Mouse (Mus musculus): Measurements from ENCODE around the gene Sirpb1a. TPM values are rescaled to one million over a fixed set of nuclear protein-coding genes. Genes with fewer than 3 reads are reported as not detected.
"Not testable (repeated sequence)": the region's sequence is repeated elsewhere in the genome, so short reads cannot be mapped to it uniquely, and the experiment has no call there.

The Sirpb1a gene
- total RNA-seq (2012; rRNA removed) (not detected in 2 replicates), total RNA-seq (2014; rRNA removed) (not detected in 2 replicates), polyA plus RNA-seq (2012; ENCODE audit: insufficient read length, low read depth) (not detected in 2 replicates)

- in situ Hi-C loops (cut with MboI; ENCODE audit: low pct_ligation_motif_present, low pct_unique_long_range_greater_than_20kb, low sequenced_read_pairs), result not testable (repeated sequence)
These were observed at the start of gene Sirpb1a for GRCm38 (mm10) chr3:15426447-15426846. Sirpb1a (minus strand) TSS chr3:15426520.

GRCm38 (mm10) chr3:15474831-15475230 lies 48.5 kb upstream of the Sirpb1a start:
- H3K27me3 ChIP-seq (replicated peaks); in situ Hi-C loops (cut with MboI; ENCODE audit: low pct_ligation_motif_present, low pct_unique_long_range_greater_than_20kb, low sequenced_read_pairs); dilution Hi-C loops (cut with MboI; ENCODE audit: extremely low pct_ligation_motif_present, extremely low pct_unique_long_range_greater_than_20kb, low sequenced_read_pairs); H3K4me2 ChIP-seq (ENCODE audit: insufficient read depth, low read depth, poor library complexity, severe bottlenecking); DNase-seq (ENCODE audit: extremely low read depth); H3K4me1 ChIP-seq (ENCODE audit: control insufficient read depth in 1 of 2, insufficient read depth in 2 of 2); H3K4me3 ChIP-seq (replicated peaks in 1 of 3; ENCODE audit: low read depth in 2 of 3, low read length in 2 of 3, poor library complexity in 1 of 3); H3K9me3 ChIP-seq (replicated peaks; ENCODE audit: low read length); H3K36me3 ChIP-seq (replicated peaks in 1 of 2; ENCODE audit: control insufficient read depth in 1 of 2, insufficient read depth in 1 of 2, low read length in 1 of 2); H3K79me2 ChIP-seq (replicated peaks; ENCODE audit: control insufficient read depth, extremely low read depth, insufficient read depth, poor library complexity, severe bottlenecking); H3K27ac ChIP-seq (ENCODE audit: insufficient read depth, low read depth); H3K9ac ChIP-seq (ENCODE audit: insufficient read depth, low read depth): not testable (repeated sequence)

More at GRCm38 (mm10) chr3:15426447-15426846, at the start of gene Sirpb1a:
- H3K9ac ChIP-seq (ENCODE audit: insufficient read depth, low read depth); DNase-seq (ENCODE audit: extremely low read depth); dilution Hi-C loops (cut with MboI; ENCODE audit: extremely low pct_ligation_motif_present, extremely low pct_unique_long_range_greater_than_20kb, low sequenced_read_pairs); H3K36me3 ChIP-seq (replicated peaks in 1 of 2; ENCODE audit: control insufficient read depth in 1 of 2, insufficient read depth in 1 of 2, low read length in 1 of 2); H3K4me2 ChIP-seq (ENCODE audit: insufficient read depth, low read depth, poor library complexity, severe bottlenecking); H3K4me1 ChIP-seq (ENCODE audit: control insufficient read depth in 1 of 2, insufficient read depth in 2 of 2); H3K27ac ChIP-seq (ENCODE audit: insufficient read depth, low read depth); H3K4me3 ChIP-seq (replicated peaks in 1 of 3; ENCODE audit: low read depth in 2 of 3, low read length in 2 of 3, poor library complexity in 1 of 3); H3K79me2 ChIP-seq (replicated peaks; ENCODE audit: control insufficient read depth, extremely low read depth, insufficient read depth, poor library complexity, severe bottlenecking); H3K27me3 ChIP-seq (replicated peaks); H3K9me3 ChIP-seq (replicated peaks; ENCODE audit: low read length): not testable (repeated sequence)

- H3K27ac ChIP-seq (ENCODE audit: insufficient read depth, low read depth); H3K9ac ChIP-seq (ENCODE audit: insufficient read depth, low read depth); DNase-seq (ENCODE audit: extremely low read depth); H3K27me3 ChIP-seq (replicated peaks); H3K4me1 ChIP-seq (ENCODE audit: control insufficient read depth in 1 of 2, insufficient read depth in 2 of 2); H3K79me2 ChIP-seq (replicated peaks; ENCODE audit: control insufficient read depth, extremely low read depth, insufficient read depth, poor library complexity, severe bottlenecking); in situ Hi-C loops (cut with MboI; ENCODE audit: low pct_ligation_motif_present, low pct_unique_long_range_greater_than_20kb, low sequenced_read_pairs); H3K4me3 ChIP-seq (replicated peaks in 1 of 3; ENCODE audit: low read depth in 2 of 3, low read length in 2 of 3, poor library complexity in 1 of 3); H3K36me3 ChIP-seq (replicated peaks in 1 of 2; ENCODE audit: control insufficient read depth in 1 of 2, insufficient read depth in 1 of 2, low read length in 1 of 2); dilution Hi-C loops (cut with MboI; ENCODE audit: extremely low pct_ligation_motif_present, extremely low pct_unique_long_range_greater_than_20kb, low sequenced_read_pairs); H3K4me2 ChIP-seq (ENCODE audit: insufficient read depth, low read depth, poor library complexity, severe bottlenecking); H3K9me3 ChIP-seq (replicated peaks; ENCODE audit: low read length): not testable (repeated sequence)
These were observed 43.8 kb upstream of the Sirpb1a start for GRCm38 (mm10) chr3:15470158-15470557.

GRCm38 (mm10) chr3:15443936-15444335 lies 17.6 kb upstream of the Sirpb1a start:
- H3K4me3 ChIP-seq (replicated peaks in 1 of 3; ENCODE audit: low read depth in 2 of 3, low read length in 2 of 3, poor library complexity in 1 of 3); DNase-seq (ENCODE audit: extremely low read depth); H3K4me1 ChIP-seq (ENCODE audit: control insufficient read depth in 1 of 2, insufficient read depth in 2 of 2); H3K79me2 ChIP-seq (replicated peaks; ENCODE audit: control insufficient read depth, extremely low read depth, insufficient read depth, poor library complexity, severe bottlenecking); H3K36me3 ChIP-seq (replicated peaks in 1 of 2; ENCODE audit: control insufficient read depth in 1 of 2, insufficient read depth in 1 of 2, low read length in 1 of 2); H3K9me3 ChIP-seq (replicated peaks; ENCODE audit: low read length); H3K9ac ChIP-seq (ENCODE audit: insufficient read depth, low read depth); in situ Hi-C loops (cut with MboI; ENCODE audit: low pct_ligation_motif_present, low pct_unique_long_range_greater_than_20kb, low sequenced_read_pairs); dilution Hi-C loops (cut with MboI; ENCODE audit: extremely low pct_ligation_motif_present, extremely low pct_unique_long_range_greater_than_20kb, low sequenced_read_pairs); H3K27ac ChIP-seq (ENCODE audit: insufficient read depth, low read depth); H3K4me2 ChIP-seq (ENCODE audit: insufficient read depth, low read depth, poor library complexity, severe bottlenecking); H3K27me3 ChIP-seq (replicated peaks): not testable (repeated sequence)

GRCm38 (mm10) chr3:15439844-15440243 lies 13.5 kb upstream of the Sirpb1a start:
- H3K4me3 ChIP-seq (replicated peaks in 1 of 3; ENCODE audit: low read depth in 2 of 3, low read length in 2 of 3, poor library complexity in 1 of 3); H3K4me2 ChIP-seq (ENCODE audit: insufficient read depth, low read depth, poor library complexity, severe bottlenecking); in situ Hi-C loops (cut with MboI; ENCODE audit: low pct_ligation_motif_present, low pct_unique_long_range_greater_than_20kb, low sequenced_read_pairs); H3K36me3 ChIP-seq (replicated peaks in 1 of 2; ENCODE audit: control insufficient read depth in 1 of 2, insufficient read depth in 1 of 2, low read length in 1 of 2); dilution Hi-C loops (cut with MboI; ENCODE audit: extremely low pct_ligation_motif_present, extremely low pct_unique_long_range_greater_than_20kb, low sequenced_read_pairs); DNase-seq (ENCODE audit: extremely low read depth); H3K9me3 ChIP-seq (replicated peaks; ENCODE audit: low read length); H3K79me2 ChIP-seq (replicated peaks; ENCODE audit: control insufficient read depth, extremely low read depth, insufficient read depth, poor library complexity, severe bottlenecking); H3K27me3 ChIP-seq (replicated peaks); H3K27ac ChIP-seq (ENCODE audit: insufficient read depth, low read depth); H3K9ac ChIP-seq (ENCODE audit: insufficient read depth, low read depth); H3K4me1 ChIP-seq (ENCODE audit: control insufficient read depth in 1 of 2, insufficient read depth in 2 of 2): not testable (repeated sequence)
